Mouse (Mus musculus) intestine, embryonic 16.5 days (tissue): ENCODE measurements around the gene Hist1h4c. TPM values are rescaled to one million over a fixed set of nuclear protein-coding genes. Genes with fewer than 3 reads are reported as not detected.
"Not testable (repeated sequence)": the region's sequence is repeated elsewhere in the genome, so short reads cannot be mapped to it uniquely, and the experiment has no call there.

Source experiments
- ATAC-seq: fragments of 200-750 bp; cut with Nextera tagmentation; 2 replicates; pipeline ENCODE4 v1.8.0; 2017; ENCODE audit warnings: moderate TSS enrichment, moderate library complexity
- H3K27ac ChIP-seq: fragments of 300-500 bp; sonication (generic); 2 replicates; pipeline ENCODE4 v1.5.1; 2014; ENCODE audit warnings: mild to moderate bottlenecking, low read length
- H3K27me3 ChIP-seq: fragments of 300-500 bp; sonication (generic); replicated peaks from 2 replicates; pipeline ENCODE4 v1.6.1; 2014; ENCODE audit warnings: low read length, control low read depth, mixed read lengths; ENCODE audit not compliant: control insufficient read depth, insufficient read depth
- H3K36me3 ChIP-seq: fragments of 300-500 bp; sonication (generic); 2 replicates; pipeline ENCODE4 v1.6.1; 2014; ENCODE audit warnings: low read length, control low read depth; ENCODE audit not compliant: control insufficient read depth, insufficient read depth
- H3K4me1 ChIP-seq: fragments of 300-500 bp; sonication (generic); 2 replicates; pipeline ENCODE4 v1.6.1; 2014; ENCODE audit warnings: low read length, control low read depth, mixed read lengths; ENCODE audit not compliant: control insufficient read depth, insufficient read depth
- H3K4me2 ChIP-seq: fragments of 300-500 bp; sonication (generic); 2 replicates; pipeline ENCODE4 v1.6.1; 2014; ENCODE audit warnings: low read depth, low read length, control low read depth
- H3K4me3 ChIP-seq: fragments of 300-500 bp; sonication (generic); 2 replicates; pipeline ENCODE4 v1.5.1; 2014; ENCODE audit warnings: mild to moderate bottlenecking, low read length
- H3K9ac ChIP-seq: fragments of 300-500 bp; sonication (generic); 2 replicates; pipeline ENCODE4 v1.6.1; 2014; ENCODE audit warnings: low read depth, low read length
- H3K9me3 ChIP-seq: fragments of 300-500 bp; sonication (generic); 2 replicates; pipeline ENCODE4 v1.6.1; 2016; ENCODE audit warnings: low read length, control low read depth; ENCODE audit not compliant: control insufficient read depth
- WGBS: fragments of 180-500 bp; shearing (Covaris S2); extraction: QIAGEN DNeasy Blood & Tissue Kit; methylation state at CpG from one replicate; pipeline ENCODE4 v1.1.7; 2014; 5-methylcytosine and 5-hydroxymethylcytosine counted together
- polyA plus RNA-seq: library from polyadenylated mRNA; unstranded; fragments of >200 nt; fragmentation: Nextera tagmentation; extraction: Ambion mirVana; gene quantifications from 2 replicates; pipeline ENCODE4 v1.2.1, GENCODE M21; 2015

Hist1h4c gene
- polyA plus RNA-seq, 1 experiment from 2014 or later = 3.1 TPM

DNA sequence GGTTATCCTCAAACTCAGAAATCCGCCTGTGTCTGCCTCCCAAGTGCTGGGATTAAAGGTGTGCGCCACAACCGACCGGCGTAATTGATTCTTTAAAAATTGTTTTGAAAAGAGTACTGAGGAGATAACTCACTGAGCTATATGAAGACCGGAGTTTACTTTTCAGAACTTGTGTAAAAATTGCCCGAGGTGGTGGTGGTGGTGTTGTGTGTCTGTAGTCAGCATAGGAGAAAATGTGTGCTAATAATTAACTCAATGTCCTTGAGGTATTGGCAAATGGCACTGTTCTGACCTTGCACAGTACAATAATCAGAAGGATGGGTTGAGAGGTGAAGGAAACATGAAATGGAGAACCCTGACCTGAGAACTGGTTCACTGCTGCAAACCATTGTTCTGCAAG is 10.3 kb downstream of the Hist1h4c start:
- ATAC-seq = peak; percentile 21; the same call in 1 of the 2 replicates
- Histone ChIP-seq H3K4me3 (no peak overlapping the region), H3K27me3 (no peaks in the 10 kb centered on the region), H3K4me2 (no peak overlapping the region), H3K36me3 (no peaks in the 10 kb centered on the region), H3K4me1 (peaks cover 5% of the 10 kb centered on the region), H3K9me3 (no peaks in the 10 kb centered on the region), H3K27ac (peak overlapping the region; percentile 63), H3K9ac (no peak overlapping the region)
- 70% methylated on average over 7 of the region's 7 CpGs for WGBS

DNA sequence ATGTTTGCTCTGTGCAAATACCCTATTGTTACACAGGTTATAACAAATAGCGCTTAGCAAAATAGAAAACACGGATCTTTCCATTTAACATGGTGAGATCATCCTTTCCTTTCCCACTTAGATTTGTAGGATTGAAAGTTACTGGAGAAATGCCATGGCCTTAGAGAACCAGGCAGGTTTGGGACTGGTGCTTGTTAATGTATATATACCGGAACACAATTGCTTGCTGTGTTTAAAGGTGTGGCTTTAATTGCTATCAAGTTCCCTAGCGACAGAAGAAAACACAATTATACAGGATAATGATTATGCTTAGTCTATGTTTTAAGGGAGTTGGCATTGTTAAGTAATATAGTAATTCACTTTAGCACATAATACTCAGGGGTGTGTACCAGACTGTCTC is 11.1 kb downstream of the Hist1h4c start:
- 0 out of 2 replicates have a peak overlapping the region, but pooled peaks have one; percentile 7 for H3K4me2 ChIP-seq
- WGBS = 64% methylated on average over 4 of the region's 4 CpGs
- H3K9ac ChIP-seq = no peak overlapping the region
- no peak overlapping the region for H3K4me3 ChIP-seq
- no peaks in the 10 kb centered on the region for H3K9me3 ChIP-seq
- peaks cover 12% of the 10 kb centered on the region for H3K4me1 ChIP-seq
- no peaks in the 10 kb centered on the region for H3K27me3 ChIP-seq
- peak; percentile 21 for ATAC-seq
- no peaks in the 10 kb centered on the region for H3K36me3 ChIP-seq
- H3K27ac ChIP-seq = no peak overlapping the region

- Histone ChIP-seq H3K27me3 (no peaks in the 10 kb centered on the region), H3K4me1 (peaks cover 14% of the 10 kb centered on the region), H3K9me3 (no peaks in the 10 kb centered on the region), H3K4me3 (peak overlapping the region; percentile 52), H3K4me2 (peak overlapping the region; percentile 64), H3K36me3 (no peaks in the 10 kb centered on the region), H3K9ac (peak overlapping the region; percentile 57), H3K27ac (peak overlapping the region; percentile 99)
- ATAC-seq = no peak
- 25% methylated on average over 4 of the region's 4 CpGs for WGBS
Observed at GRCm38 (mm10) chr13:23685966-23686365, 12.3 kb downstream of the Hist1h4c start.

GRCm38 (mm10) chr13:23685121-23685861 is 13.0 kb downstream of the Hist1h4c start:
- ATAC-seq = no peak
- Histone ChIP-seq H3K4me3 (peak overlapping the region; percentile 52), H3K27me3 (no peaks in the 10 kb centered on the region), H3K4me1 (peaks cover 14% of the 10 kb centered on the region), H3K9ac (peak overlapping the region; percentile 57), H3K4me2 (peak overlapping the region; percentile 64), H3K36me3 (no peaks in the 10 kb centered on the region), H3K9me3 (no peaks in the 10 kb centered on the region), H3K27ac (peak overlapping the region; percentile 99)
- 3% methylated on average over 15 of the region's 15 CpGs for WGBS

DNA sequence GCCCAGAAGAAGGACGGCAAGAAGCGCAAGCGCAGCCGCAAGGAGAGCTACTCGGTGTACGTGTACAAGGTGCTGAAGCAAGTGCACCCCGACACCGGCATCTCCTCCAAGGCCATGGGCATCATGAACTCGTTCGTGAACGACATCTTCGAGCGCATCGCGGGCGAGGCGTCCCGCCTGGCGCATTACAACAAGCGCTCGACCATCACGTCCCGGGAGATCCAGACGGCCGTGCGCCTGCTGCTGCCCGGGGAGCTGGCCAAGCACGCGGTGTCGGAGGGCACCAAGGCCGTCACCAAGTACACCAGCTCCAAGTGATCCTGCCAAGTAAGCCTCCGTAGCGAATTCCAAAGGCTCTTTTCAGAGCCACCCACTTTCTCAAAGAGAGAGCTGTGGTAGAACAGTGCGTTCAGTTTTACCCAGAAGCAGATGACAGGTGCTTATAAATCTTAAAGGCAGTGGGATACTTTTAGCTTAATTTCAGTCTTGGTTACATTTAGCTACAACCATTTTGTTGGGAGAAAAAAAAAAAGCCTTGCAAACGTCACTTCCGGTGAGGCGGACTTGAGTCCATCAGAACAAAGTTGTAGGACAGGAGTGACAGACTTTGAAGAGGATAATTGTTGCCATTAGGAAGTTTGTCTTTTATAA is 13.8 kb downstream of the Hist1h4c start:
- Histone ChIP-seq H3K4me1 (peaks cover 14% of the 10 kb centered on the region), H3K4me3 (peak overlapping the region; percentile 52), H3K4me2 (peak overlapping the region; percentile 64), H3K27ac (peak overlapping the region; percentile 99), H3K9ac (peak overlapping the region; percentile 57)
- peak; percentile 8 for ATAC-seq
- not testable (repeated sequence) for H3K9me3 ChIP-seq, H3K36me3 ChIP-seq, H3K27me3 ChIP-seq
- WGBS = 0% methylated on average over 11 of the region's 37 CpGs

DNA sequence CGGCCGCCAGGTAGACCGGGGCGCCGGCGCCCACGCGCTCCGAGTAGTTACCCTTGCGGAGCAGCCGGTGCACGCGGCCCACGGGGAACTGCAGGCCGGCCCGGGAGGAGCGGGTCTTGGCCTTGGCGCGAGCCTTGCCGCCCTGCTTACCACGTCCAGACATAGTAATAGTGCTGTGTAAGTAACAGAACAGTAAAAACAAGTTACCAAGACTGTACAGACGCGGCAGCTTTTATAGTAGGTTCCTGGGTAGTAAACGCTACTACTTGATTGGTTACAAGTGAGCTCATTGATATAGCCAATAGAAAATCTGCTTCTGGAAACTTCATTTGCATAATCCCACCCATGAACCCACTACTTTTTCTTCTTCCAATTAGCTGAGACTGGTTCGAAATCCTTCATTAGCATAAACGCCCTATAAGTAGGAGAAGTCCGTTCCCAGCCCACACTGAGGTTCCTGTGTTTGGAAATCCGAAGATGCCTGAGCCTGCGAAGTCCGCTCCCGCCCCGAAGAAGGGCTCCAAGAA is 14.4 kb downstream of the Hist1h4c start, which contains the start of the genes Hist1h2ac and Hist1h2bc:
Gene Hist1h2ac (minus strand): TSS at position 194 of the 527 bp plus-strand sequence.
Gene Hist1h2bc (plus strand): TSS at position 445 of the 527 bp plus-strand sequence.
- WGBS = 0% methylated on average over 32 of the region's 32 CpGs
- Histone ChIP-seq H3K9ac (peak within 1 kb of the TSS; percentile 64), H3K4me1 (peaks cover 14% of the 10 kb centered on the region), H3K4me2 (peak within 1 kb of the TSS; percentile 64), H3K9me3 (no peaks in the 10 kb centered on the region), H3K36me3 (no peaks in the 10 kb centered on the region), H3K4me3 (peak within 1 kb of the TSS; percentile 52), H3K27me3 (no peaks in the 10 kb centered on the region), H3K27ac (peak within 1 kb of the TSS; percentile 99)
- ATAC-seq = peak; percentile 96

DNA sequence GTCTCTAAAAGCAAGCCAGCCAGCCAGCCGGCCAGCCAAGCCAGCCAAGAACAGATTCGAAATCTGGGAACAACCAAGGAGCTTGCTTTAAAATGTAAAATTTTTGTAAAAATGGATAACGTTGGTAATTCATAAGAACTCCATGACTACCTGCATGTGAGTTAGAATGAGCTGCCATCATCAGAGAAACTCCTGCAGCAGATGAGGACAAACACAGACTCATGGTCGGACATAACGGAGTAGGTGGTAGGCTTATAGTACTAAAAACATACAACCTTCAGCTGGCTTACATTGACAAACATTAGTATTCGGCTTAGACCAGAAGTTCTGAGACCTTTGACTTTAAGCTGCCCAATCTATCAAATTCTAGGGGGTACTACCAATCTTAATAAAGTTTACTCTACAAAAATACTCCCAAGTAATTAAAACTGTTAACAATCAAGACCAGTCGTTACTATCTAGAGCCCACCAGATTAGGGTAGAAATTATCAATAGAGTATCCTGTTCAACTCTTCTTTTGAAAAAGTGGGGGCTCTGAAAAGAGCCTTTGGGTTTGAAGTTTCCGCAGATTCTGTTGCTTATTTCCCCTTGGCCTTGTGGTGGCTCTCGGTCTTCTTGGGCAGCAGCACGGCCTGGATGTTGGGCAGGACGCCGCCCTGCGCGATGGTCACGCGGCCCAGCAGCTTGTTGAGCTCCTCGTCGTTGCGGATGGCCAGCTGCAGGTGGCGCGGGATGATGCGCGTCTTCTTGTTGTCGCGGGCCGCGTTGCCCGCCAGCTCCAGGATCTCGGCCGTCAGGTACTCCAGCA is 15.1 kb downstream of the Hist1h4c start:
- Histone ChIP-seq H3K9ac (peak overlapping the region; percentile 64), H3K4me1 (peaks cover 13% of the 10 kb centered on the region), H3K4me2 (peak overlapping the region; percentile 58), H3K27ac (peak overlapping the region; percentile 96), H3K4me3 (peak overlapping the region; percentile 47)
- not testable (repeated sequence) for H3K27me3 ChIP-seq, H3K36me3 ChIP-seq, H3K9me3 ChIP-seq
- ATAC-seq = peak; percentile 16
- WGBS = 12% methylated on average over 10 of the region's 30 CpGs

DNA sequence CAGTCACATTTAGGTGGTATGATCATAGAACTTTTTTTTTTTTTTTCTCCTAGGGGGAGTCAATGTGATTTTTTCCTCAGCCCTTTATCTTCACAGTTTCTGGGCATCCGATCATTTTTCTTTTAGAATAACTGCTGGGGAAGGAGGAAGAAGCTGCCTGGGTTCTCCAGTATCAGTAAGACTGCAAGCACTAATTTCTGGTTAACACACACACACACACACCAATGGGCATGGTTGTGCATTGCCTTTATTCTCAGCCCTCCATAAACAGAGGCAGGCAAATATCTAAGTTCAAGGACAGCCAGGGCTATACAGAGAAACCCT is 15.7 kb downstream of the Hist1h4c start:
- peak overlapping the region; percentile 64 for H3K9ac ChIP-seq
- peak overlapping the region; percentile 47 for H3K4me3 ChIP-seq
- H3K36me3 ChIP-seq = no peaks in the 10 kb centered on the region
- H3K9me3 ChIP-seq = no peaks in the 10 kb centered on the region
- ATAC-seq = no peak
- H3K27ac ChIP-seq = peak overlapping the region; percentile 96
- H3K4me1 ChIP-seq = peaks cover 11% of the 10 kb centered on the region; the same call in 1 of the 2 replicates
- 23% methylated on average over 1 of the region's 1 CpGs for WGBS
- H3K4me2 ChIP-seq = peak overlapping the region; percentile 58
- H3K27me3 ChIP-seq = no peaks in the 10 kb centered on the region
